Mouse (Mus musculus): ENCODE data around the gene Col4a4. TPM values are rescaled to one million over a fixed set of nuclear protein-coding genes. Genes with fewer than 3 reads are reported as not detected.
A peak's percentile ranks its signal among the peaks of the same experiment; 100 is the strongest.

Col4a4 gene
- polyA plus RNA-seq, 2 experiments = 0.14 to 0.18 TPM

GRCm38 (mm10) chr1:82491954-82492353 lies 94.7 kb downstream of the Col4a4 start:
- TF ChIP-seq POLR2A (IDR thresholded peaks at IDR 0.05; ENCODE audit: borderline replicate concordance, extremely low read depth, insufficient read depth, insufficient read length) = no peak
- ATAC-seq (ENCODE audit: low FRiP score, low read depth) (no peak; the same call in 1 of the 2 replicates), DNase-seq (ENCODE audit: low spot score) (no peak)
- H3K4me2 ChIP-seq (replicated peaks; ENCODE audit: low read depth, low read length, severe bottlenecking) = no peak overlapping the region
- 78% methylated on average over 2 of the region's 2 CpGs for WGBS
- no peaks in the 10 kb centered on the region for H3K4me1 ChIP-seq (ENCODE audit: control insufficient read depth, insufficient read depth, low read length)
- H3K27me3 ChIP-seq (ENCODE audit: control insufficient read depth, insufficient read depth, low read length) = no peaks in the 10 kb centered on the region
- H3K9me3 ChIP-seq (ENCODE audit: control insufficient read depth, low read length) = no peaks in the 10 kb centered on the region
- no peak overlapping the region for H3K9ac ChIP-seq (ENCODE audit: low read depth, low read length, severe bottlenecking)
- no peak overlapping the region for H3K4me3 ChIP-seq (replicated peaks; ENCODE audit: low read length)
- H3K36me3 ChIP-seq (ENCODE audit: control insufficient read depth, insufficient read depth, low read length) = no peaks in the 10 kb centered on the region
- H3K27ac ChIP-seq (replicated peaks; ENCODE audit: low read depth, low read length) = no peak overlapping the region

GRCm38 (mm10) chr1:82486371-82486770 lies 100.3 kb downstream of the Col4a4 start:
- DNase-seq (ENCODE audit: low spot score) (no peak), ATAC-seq (ENCODE audit: low FRiP score, low read depth) (no peak)
- 79% methylated on average over 4 of the region's 4 CpGs for WGBS
- no peak overlapping the region for H3K27ac ChIP-seq (replicated peaks; ENCODE audit: low read depth, low read length)
- no peaks in the 10 kb centered on the region for H3K4me1 ChIP-seq (ENCODE audit: control insufficient read depth, insufficient read depth, low read length)
- TF ChIP-seq POLR2A (IDR thresholded peaks at IDR 0.05; ENCODE audit: borderline replicate concordance, extremely low read depth, insufficient read depth, insufficient read length) = no peak
- H3K9ac ChIP-seq (ENCODE audit: low read depth, low read length, severe bottlenecking) = no peak overlapping the region
- no peak overlapping the region for H3K4me3 ChIP-seq (replicated peaks; ENCODE audit: low read length)
- H3K27me3 ChIP-seq (ENCODE audit: control insufficient read depth, insufficient read depth, low read length) = no peaks in the 10 kb centered on the region
- H3K36me3 ChIP-seq (ENCODE audit: control insufficient read depth, insufficient read depth, low read length) = no peaks in the 10 kb centered on the region
- no peak overlapping the region for H3K4me2 ChIP-seq (replicated peaks; ENCODE audit: low read depth, low read length, severe bottlenecking)
- no peaks in the 10 kb centered on the region for H3K9me3 ChIP-seq (ENCODE audit: control insufficient read depth, low read length)

- no peak overlapping the region for H3K4me2 ChIP-seq (replicated peaks; ENCODE audit: low read depth, low read length, severe bottlenecking)
- DNase-seq (ENCODE audit: low spot score) = no peak
- 75% methylated on average over 7 of the region's 7 CpGs for WGBS
- no peaks in the 10 kb centered on the region for H3K36me3 ChIP-seq (ENCODE audit: control insufficient read depth, insufficient read depth, low read length)
- no peaks in the 10 kb centered on the region for H3K9me3 ChIP-seq (ENCODE audit: control insufficient read depth, low read length)
- ATAC-seq (ENCODE audit: low FRiP score, low read depth) = no peak
- H3K4me3 ChIP-seq (replicated peaks; ENCODE audit: low read length) = no peak overlapping the region
- no peak overlapping the region for H3K27ac ChIP-seq (replicated peaks; ENCODE audit: low read depth, low read length)
- H3K27me3 ChIP-seq (ENCODE audit: control insufficient read depth, insufficient read depth, low read length) = no peaks in the 10 kb centered on the region
- H3K4me1 ChIP-seq (ENCODE audit: control insufficient read depth, insufficient read depth, low read length) = no peaks in the 10 kb centered on the region
- TF ChIP-seq POLR2A (IDR thresholded peaks at IDR 0.05; ENCODE audit: borderline replicate concordance, extremely low read depth, insufficient read depth, insufficient read length) = no peak
- H3K9ac ChIP-seq (ENCODE audit: low read depth, low read length, severe bottlenecking) = no peak overlapping the region
Measured at GRCm38 (mm10) chr1:82482371-82482770, 104.3 kb downstream of the Col4a4 start.

- WGBS = 88% methylated on average over 12 of the region's 12 CpGs
- Histone ChIP-seq H3K36me3 (ENCODE audit: control insufficient read depth, insufficient read depth, low read length) (no peaks in the 10 kb centered on the region), H3K4me2 (replicated peaks; ENCODE audit: low read depth, low read length, severe bottlenecking) (no peak overlapping the region), H3K9me3 (ENCODE audit: control insufficient read depth, low read length) (no peaks in the 10 kb centered on the region), H3K9ac (ENCODE audit: low read depth, low read length, severe bottlenecking) (no peak overlapping the region), H3K4me3 (replicated peaks; ENCODE audit: low read length) (no peak overlapping the region), H3K4me1 (ENCODE audit: control insufficient read depth, insufficient read depth, low read length) (0 out of 2 replicates have a peak, but pooled peaks cover 10% of the 10 kb centered on the region), H3K27ac (replicated peaks; ENCODE audit: low read depth, low read length) (no peak overlapping the region), H3K27me3 (ENCODE audit: control insufficient read depth, insufficient read depth, low read length) (no peaks in the 10 kb centered on the region)
- DNase-seq (ENCODE audit: low spot score) = no peak
- ATAC-seq (ENCODE audit: low FRiP score, low read depth) = no peak
- TF ChIP-seq POLR2A (IDR thresholded peaks at IDR 0.05; ENCODE audit: borderline replicate concordance, extremely low read depth, insufficient read depth, insufficient read length) = no peak
Measured at GRCm38 (mm10) chr1:82479696-82480487, 106.8 kb downstream of the Col4a4 start.

GRCm38 (mm10) chr1:82476746-82477145 lies 109.9 kb downstream of the Col4a4 start:
- 13% methylated on average over 9 of the region's 9 CpGs for WGBS
- Histone ChIP-seq H3K27me3 (ENCODE audit: control insufficient read depth, insufficient read depth, low read length) (no peaks in the 10 kb centered on the region), H3K4me2 (replicated peaks; ENCODE audit: low read depth, low read length, severe bottlenecking) (peak overlapping the region; percentile 8; the same call in 1 of the 2 replicates), H3K9me3 (ENCODE audit: control insufficient read depth, low read length) (no peaks in the 10 kb centered on the region), H3K36me3 (ENCODE audit: control insufficient read depth, insufficient read depth, low read length) (no peaks in the 10 kb centered on the region), H3K4me3 (replicated peaks; ENCODE audit: low read length) (no peak overlapping the region), H3K27ac (replicated peaks; ENCODE audit: low read depth, low read length) (peak overlapping the region; percentile 70), H3K4me1 (ENCODE audit: control insufficient read depth, insufficient read depth, low read length) (0 out of 2 replicates have a peak, but pooled peaks cover 10% of the 10 kb centered on the region), H3K9ac (ENCODE audit: low read depth, low read length, severe bottlenecking) (no peak overlapping the region)
- TF ChIP-seq POLR2A (IDR thresholded peaks at IDR 0.05; ENCODE audit: borderline replicate concordance, extremely low read depth, insufficient read depth, insufficient read length) = no peak
- peak; percentile 89 for ATAC-seq (ENCODE audit: low FRiP score, low read depth)
- DNase-seq (ENCODE audit: low spot score) = peak; percentile 86

Measured in limb, embryonic 14.5 days (tissue).